Mouse (Mus musculus): ENCODE results near the gene Srm. TPM values are rescaled to one million over a fixed set of nuclear protein-coding genes. Genes with fewer than 3 reads are reported as not detected.
A peak's percentile ranks its signal among the peaks of the same experiment; 100 is the strongest.

Srm gene
- polyA plus RNA-seq, 1 experiment from 2014 or later: 180 TPM

DNA sequence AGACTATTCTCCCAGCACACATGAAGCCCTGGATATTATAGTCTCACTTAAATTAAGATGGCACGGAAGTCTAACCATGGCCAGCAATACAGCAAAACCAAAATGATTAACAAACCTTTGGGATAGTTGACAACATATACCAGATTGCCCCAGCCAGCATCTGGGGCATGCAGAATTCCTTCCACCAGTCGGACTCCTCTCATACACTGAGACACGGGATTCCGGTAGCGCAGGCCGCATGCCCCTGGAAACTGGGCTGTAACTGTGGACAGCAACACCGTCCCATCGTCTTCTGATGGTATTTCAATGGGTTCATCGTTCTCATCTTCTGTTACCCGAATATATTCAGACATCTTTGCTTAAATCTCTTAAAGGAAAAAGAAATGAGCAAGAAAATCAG, 33.7 kb downstream of the Srm start:
- no peak overlapping the region for H3K9ac ChIP-seq (replicated peaks)
- H3K4me3 ChIP-seq: peak overlapping the region; percentile 76; the same call in 1 of the 2 replicates
- no peaks in the 10 kb centered on the region for H3K27me3 ChIP-seq
- H3K9me3 ChIP-seq: no peaks in the 10 kb centered on the region
- H3K27ac ChIP-seq (replicated peaks): no peak overlapping the region
- ATAC-seq (replicated peaks): no peak
- H3K4me1 ChIP-seq: peaks cover 28% of the 10 kb centered on the region
- H3K4me2 ChIP-seq (replicated peaks): peak overlapping the region; percentile 82
- 87% methylated on average over 10 of the region's 10 CpGs for WGBS
- H3K36me3 ChIP-seq: peaks cover 48% of the 10 kb centered on the region

DNA sequence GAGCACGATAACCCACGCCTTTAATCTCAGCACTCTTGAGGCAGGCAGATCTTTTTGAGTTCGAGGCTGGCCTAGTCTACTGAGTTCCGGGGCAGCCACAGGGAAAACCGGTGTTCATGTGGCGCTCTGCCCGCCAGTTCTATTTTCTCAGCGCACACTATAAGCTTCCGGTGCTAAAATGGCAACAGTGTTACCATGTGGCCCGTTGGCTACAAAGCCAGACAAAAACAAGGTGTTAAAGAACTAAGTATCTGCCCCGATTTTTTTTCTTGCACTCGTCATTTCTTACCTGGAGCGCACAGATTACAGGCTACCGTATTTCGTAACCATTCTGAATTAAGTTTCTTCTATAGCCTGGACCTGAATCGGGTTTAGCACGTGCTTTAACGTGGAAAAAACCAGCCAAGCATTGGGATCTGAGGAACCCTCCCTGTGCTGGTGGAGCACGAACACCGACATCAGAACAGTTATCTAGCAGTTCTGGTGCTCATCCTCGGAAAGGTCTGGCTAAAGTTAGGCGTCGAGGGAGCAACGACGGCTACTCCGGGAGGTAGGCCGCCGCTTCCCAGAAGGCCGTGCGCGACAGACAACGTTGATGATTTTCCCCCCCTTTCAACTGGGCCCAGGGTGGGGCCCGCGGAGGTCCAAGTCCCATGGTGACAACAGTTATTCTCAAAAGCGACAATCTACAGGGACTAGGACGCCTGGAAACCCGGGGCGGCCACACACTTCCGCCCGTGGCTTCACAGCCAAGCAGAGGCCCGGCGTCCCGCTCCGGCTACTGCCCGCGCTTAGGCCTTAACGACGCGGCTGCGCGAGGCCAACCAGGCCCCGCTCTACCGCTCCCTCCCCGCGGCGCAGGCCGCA, 34.7 kb downstream of the Srm start:
- Histone ChIP-seq H3K4me1 (peaks cover 28% of the 10 kb centered on the region), H3K36me3 (peaks cover 40% of the 10 kb centered on the region), H3K9ac (replicated peaks) (peak overlapping the region; percentile 97), H3K9me3 (no peaks in the 10 kb centered on the region), H3K27ac (replicated peaks) (peak overlapping the region; percentile 93), H3K4me3 (peak overlapping the region; percentile 76), H3K4me2 (replicated peaks) (peak overlapping the region; percentile 82), H3K27me3 (no peaks in the 10 kb centered on the region)
- no peak; the same call in 1 of the 2 replicates for ATAC-seq (replicated peaks)
- WGBS: under 1% methylated on average over 57 of the region's 57 CpGs

DNA sequence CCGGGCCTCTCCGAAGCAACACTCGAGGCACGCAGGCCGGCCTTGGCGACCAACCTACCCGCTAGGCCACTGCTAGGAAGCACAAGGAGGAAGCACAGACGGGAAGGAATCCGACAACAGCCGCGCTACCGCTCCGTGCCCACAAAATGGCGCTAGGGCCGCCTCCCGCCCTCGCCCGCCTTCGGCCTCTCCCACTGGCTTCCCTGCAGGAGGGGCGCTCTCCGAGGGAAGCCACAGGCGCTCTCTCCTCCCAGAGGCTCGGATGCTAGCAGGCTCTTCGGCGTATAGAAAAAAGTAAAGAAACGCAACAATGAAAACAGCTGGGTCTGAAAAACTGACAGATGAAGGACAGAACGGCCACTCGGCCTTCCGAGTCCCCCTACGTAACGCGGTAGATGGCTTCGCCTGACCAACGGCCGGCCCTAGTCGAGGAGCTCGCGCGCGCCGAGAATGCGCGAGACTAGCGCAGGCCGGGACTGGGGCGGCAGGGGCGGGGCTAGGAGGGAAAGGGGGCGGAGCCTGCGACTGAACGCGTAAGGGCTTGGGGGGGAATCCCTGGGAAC, 35.4 kb downstream of the Srm start, which contains the start of gene Tardbp:
Tardbp (minus strand) TSS at position 397 of the 563 bp plus-strand sequence.
- WGBS: under 1% methylated on average over 51 of the region's 51 CpGs
- peak within 1 kb of the TSS; percentile 93 for H3K27ac ChIP-seq (replicated peaks)
- no peaks in the 10 kb centered on the region for H3K27me3 ChIP-seq
- H3K4me2 ChIP-seq (replicated peaks): peak within 1 kb of the TSS; percentile 82
- H3K4me3 ChIP-seq: peak within 1 kb of the TSS; percentile 76
- peaks cover 28% of the 10 kb centered on the region for H3K4me1 ChIP-seq
- H3K9me3 ChIP-seq: no peaks in the 10 kb centered on the region
- H3K9ac ChIP-seq (replicated peaks): peak within 1 kb of the TSS; percentile 97
- peaks cover 33% of the 10 kb centered on the region for H3K36me3 ChIP-seq
- ATAC-seq (replicated peaks): peak; percentile 97

DNA sequence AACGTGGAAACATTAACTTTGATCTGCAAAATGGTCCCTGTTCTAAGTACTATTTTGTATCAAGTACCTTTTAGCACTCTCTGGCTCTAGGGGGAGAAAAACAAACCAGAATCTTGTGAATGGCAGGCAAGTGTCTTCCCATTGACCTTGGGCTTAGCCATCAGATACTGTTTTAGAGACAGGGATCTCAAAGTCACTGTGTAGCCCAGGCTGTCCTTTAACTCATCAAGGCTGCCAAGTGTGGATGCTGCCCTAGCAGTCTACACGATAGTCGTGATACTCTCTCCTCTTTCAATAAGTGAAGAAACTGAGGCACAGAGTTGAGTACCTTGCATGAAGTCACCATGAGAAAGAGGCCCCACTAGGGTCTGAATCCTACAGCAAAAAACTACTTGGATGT, 35.9 kb downstream of the Srm start:
- 62% methylated on average over 3 of the region's 3 CpGs for WGBS
- peaks cover 28% of the 10 kb centered on the region for H3K4me1 ChIP-seq
- H3K4me3 ChIP-seq: peak overlapping the region; percentile 76
- 0 out of 2 replicates have a peak overlapping the region, but pooled peaks have one; percentile 10 for H3K9ac ChIP-seq (replicated peaks)
- peak; percentile 48 for ATAC-seq (replicated peaks)
- H3K27ac ChIP-seq (replicated peaks): no peak overlapping the region
- no peaks in the 10 kb centered on the region for H3K27me3 ChIP-seq
- H3K36me3 ChIP-seq: peaks cover 28% of the 10 kb centered on the region
- H3K9me3 ChIP-seq: no peaks in the 10 kb centered on the region
- H3K4me2 ChIP-seq (replicated peaks): peak overlapping the region; percentile 82

DNA sequence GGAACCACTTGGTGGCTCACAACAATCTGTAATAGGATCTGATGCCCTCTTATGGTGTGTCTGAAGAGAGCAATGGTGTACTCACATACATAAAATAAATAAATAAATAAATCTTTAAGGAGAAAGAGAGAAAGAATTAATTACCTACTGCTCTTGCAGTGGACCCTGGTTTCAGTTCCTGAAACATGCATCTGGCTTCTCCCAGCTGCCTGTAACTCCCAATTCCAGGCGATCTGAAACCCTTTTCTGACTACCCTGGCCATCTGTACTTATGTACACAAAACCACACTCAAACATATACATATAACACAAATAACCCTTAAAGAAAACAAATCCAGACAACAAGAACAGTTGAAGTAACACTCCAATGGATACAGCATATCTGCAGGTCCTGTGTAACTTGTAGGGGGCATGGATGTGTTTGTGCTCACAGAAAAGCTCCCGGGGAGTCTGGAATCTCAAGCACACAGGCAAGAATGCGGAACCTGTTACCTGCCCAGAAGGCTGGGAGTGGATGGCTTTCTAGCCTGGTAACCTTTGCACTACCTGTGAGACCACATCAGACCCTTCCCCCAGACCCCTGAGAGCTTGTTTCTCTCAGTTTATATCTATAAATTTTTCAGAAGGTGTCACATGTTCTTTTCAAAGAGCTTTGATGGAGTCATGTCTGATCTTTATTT, 40.9 kb downstream of the Srm start:
- no peak overlapping the region for H3K9ac ChIP-seq (replicated peaks)
- ATAC-seq (replicated peaks): no peak
- no peaks in the 10 kb centered on the region for H3K27me3 ChIP-seq
- H3K4me1 ChIP-seq: 0 out of 2 replicates have a peak, but pooled peaks cover 2% of the 10 kb centered on the region
- no peaks in the 10 kb centered on the region for H3K36me3 ChIP-seq
- 77% methylated on average over 3 of the region's 3 CpGs for WGBS
- no peaks in the 10 kb centered on the region for H3K9me3 ChIP-seq
- H3K4me2 ChIP-seq (replicated peaks): no peak overlapping the region
- no peak overlapping the region for H3K4me3 ChIP-seq
- no peak overlapping the region for H3K27ac ChIP-seq (replicated peaks)

DNA sequence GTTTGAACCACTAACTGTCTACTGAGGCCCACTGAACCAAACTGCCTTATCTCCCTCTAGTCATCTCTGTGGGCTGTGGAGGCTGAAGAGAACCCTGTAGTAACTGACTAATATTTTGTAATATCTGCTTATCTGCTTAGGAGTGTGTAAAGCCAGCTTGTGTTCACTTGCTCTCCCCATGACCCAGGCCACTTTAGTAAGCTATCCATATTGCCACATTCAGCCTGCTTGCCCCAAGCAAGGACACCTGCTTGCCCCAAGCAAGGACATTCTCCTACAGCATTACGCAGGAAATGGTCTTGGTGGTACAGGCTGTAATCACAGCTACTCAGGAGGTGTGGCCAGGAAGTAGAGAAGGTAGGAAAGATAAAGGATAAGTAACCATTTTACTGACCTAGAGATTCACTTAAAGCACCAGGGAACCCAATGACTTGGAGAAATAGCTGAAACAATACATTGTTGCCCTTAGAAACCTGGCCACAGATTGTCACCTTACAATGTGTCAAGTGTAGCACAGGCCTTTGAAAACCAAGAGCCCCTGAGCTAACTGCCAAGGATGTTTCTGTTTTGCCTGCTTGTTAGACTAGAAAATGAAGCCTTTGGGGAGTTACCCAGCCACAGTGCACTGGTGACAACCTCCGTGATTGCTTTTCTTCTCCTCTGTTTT, 42.2 kb downstream of the Srm start:
- Histone ChIP-seq H3K27me3 (no peaks in the 10 kb centered on the region), H3K9me3 (no peaks in the 10 kb centered on the region), H3K36me3 (no peaks in the 10 kb centered on the region), H3K4me1 (no peaks in the 10 kb centered on the region), H3K4me3 (no peak overlapping the region), H3K9ac (replicated peaks) (no peak overlapping the region), H3K4me2 (replicated peaks) (no peak overlapping the region), H3K27ac (replicated peaks) (no peak overlapping the region)
- ATAC-seq (replicated peaks): no peak
- 86% methylated on average over 2 of the region's 2 CpGs for WGBS

DNA sequence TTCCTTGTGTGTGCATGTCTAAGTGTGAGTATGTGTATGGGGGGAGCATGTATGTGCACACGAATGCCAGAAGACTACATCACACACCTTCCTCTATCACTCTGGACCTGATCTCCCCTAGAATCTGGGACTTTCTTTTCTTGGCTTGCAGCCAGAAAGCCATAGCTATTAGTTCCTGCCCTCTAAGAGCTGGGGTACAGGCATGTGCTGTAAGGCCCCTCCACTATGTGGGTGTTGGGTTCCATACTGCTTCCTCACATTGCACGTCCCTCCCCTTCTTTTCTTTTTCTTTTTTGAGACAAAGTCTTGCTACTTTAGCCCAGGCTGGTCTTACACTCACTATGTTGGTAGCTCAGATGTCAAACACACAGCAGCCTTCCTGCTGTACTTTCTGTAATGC, 44.0 kb downstream of the Srm start:
- Histone ChIP-seq H3K27ac (replicated peaks) (no peak overlapping the region), H3K9ac (replicated peaks) (no peak overlapping the region), H3K9me3 (no peaks in the 10 kb centered on the region), H3K36me3 (no peaks in the 10 kb centered on the region), H3K4me3 (no peak overlapping the region), H3K4me2 (replicated peaks) (no peak overlapping the region), H3K4me1 (no peaks in the 10 kb centered on the region), H3K27me3 (no peaks in the 10 kb centered on the region)
- WGBS: 75% methylated on average over 2 of the region's 2 CpGs
- ATAC-seq (replicated peaks): no peak

DNA sequence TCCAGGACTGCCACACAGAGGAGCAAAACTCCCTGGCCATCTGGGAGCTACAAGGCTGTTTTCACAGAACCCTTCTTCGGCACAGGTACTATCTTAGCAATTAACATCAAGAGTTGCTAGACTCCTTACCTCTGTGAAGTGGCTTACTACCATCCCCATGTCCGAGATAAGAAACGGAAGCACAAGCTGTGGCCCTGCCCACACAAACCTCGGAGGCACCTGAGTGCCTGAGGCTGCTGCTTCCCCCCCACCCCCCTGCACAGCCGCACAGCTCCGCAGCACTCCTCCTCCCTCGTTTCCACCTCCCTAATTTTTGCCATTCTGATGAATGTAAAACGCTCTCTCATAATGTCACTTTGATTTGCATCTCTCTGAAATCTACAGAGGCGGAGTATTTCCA, 47.0 kb downstream of the Srm start:
- Histone ChIP-seq H3K27me3 (no peaks in the 10 kb centered on the region), H3K36me3 (no peaks in the 10 kb centered on the region), H3K9me3 (no peaks in the 10 kb centered on the region), H3K27ac (replicated peaks) (no peak overlapping the region), H3K4me1 (no peaks in the 10 kb centered on the region), H3K4me3 (no peak overlapping the region), H3K4me2 (replicated peaks) (no peak overlapping the region), H3K9ac (replicated peaks) (no peak overlapping the region)
- ATAC-seq (replicated peaks): no peak
- 51% methylated on average over 9 of the region's 9 CpGs for WGBS

DNA sequence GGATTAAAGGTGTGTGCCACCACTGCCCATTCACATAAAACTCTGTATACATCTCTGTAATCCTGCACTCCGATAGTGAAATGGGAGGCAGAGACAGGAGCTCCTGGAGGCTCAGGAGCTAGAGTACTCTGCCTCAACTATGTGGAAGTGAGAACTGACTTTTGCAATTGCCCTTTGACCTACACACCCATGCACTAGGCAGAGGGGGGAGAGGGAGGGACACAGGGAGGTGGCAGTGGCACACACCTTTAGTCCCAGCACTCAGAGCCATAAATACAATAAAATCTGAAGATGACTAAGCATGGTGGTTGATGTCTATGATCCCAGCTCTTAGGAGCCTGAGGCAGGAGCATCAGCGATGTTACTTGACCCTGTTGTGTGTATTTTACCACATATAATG, 48.2 kb downstream of the Srm start:
- Histone ChIP-seq H3K27me3 (no peaks in the 10 kb centered on the region), H3K9me3 (no peaks in the 10 kb centered on the region)

DNA sequence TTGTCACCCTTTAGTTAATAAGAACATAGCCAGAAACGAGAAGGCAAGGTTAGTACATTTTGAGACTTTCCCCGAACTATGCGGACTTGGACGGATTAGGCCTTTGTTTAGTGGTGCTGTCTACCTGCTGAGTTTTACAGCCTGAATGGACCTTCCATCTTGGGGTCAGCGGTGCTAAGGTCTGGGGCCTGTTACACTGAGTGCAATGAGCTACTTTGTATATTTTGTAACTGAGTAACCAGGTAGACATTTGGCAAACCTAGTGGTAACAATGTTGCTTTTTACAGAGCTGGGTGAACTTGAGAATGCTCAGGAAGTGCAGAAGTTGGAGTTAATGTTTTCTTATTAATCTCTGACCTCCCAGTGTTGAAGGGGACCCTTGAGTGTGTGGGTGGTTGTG, 49.8 kb downstream of the Srm start:
- Histone ChIP-seq H3K27ac (replicated peaks) (no peak overlapping the region), H3K4me3 (no peak overlapping the region), H3K9me3 (no peaks in the 10 kb centered on the region), H3K4me1 (no peaks in the 10 kb centered on the region), H3K36me3 (no peaks in the 10 kb centered on the region), H3K9ac (replicated peaks) (no peak overlapping the region), H3K27me3 (no peaks in the 10 kb centered on the region), H3K4me2 (replicated peaks) (no peak overlapping the region)
- no peak for ATAC-seq (replicated peaks)
- 78% methylated on average over 5 of the region's 5 CpGs for WGBS

More for the DNA sequence above, 48.2 kb downstream of the Srm start:
- Histone ChIP-seq H3K4me3 (no peak overlapping the region), H3K4me2 (replicated peaks) (no peak overlapping the region), H3K9ac (replicated peaks) (no peak overlapping the region), H3K36me3 (no peaks in the 10 kb centered on the region), H3K27ac (replicated peaks) (no peak overlapping the region), H3K4me1 (no peaks in the 10 kb centered on the region)
- ATAC-seq (replicated peaks): no peak
- WGBS: 81% methylated on average over 2 of the region's 2 CpGs

DNA sequence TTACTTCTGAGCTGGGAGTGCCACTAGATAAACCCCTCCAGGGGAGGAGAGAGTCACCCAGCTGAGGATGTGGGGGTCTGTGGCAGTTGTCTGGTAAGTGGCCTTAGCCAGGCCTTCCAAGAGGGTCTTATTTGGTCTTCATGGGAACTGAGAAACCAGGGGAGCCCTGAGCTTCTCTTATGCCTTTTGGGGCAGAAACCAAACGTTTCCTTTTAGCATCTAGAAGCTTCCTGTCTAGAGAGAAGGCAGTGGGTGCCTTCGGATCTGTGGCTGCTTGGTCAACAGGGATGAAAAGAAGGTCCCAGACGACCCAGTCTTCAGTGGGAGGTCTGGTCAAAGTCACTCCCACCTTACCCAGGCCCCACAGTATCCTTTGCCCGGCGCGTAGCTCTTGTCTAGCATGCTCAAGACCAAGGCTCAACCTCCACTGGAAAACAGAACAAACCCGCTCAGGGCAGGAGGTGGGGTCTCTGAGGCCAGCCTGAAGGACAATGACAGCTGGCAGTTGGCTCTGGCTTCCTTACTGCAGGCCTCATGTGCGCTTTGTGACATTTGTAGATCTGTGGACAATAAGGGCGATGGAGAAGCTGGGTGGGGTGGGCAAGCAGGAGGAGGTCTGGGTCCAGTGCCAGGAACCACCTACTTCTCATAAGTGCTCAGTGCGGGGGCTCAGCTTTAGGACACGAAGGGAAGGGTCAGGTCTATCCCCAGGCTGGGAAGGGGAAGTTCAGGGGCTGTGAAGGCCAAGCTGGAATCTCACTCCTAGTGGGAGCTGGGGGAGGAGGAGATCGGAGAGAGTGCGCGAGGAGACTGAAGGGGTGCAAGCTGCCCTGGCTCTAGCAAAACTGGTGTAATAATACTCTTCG, 52.2 kb downstream of the Srm start, which contains the start of gene Gm572:
Gm572 (plus strand) TSS at position 27 of the 866 bp plus-strand sequence.
- no peak for ATAC-seq (replicated peaks)
- no peak within 1 kb of the TSS for H3K27ac ChIP-seq (replicated peaks)
- no peaks in the 10 kb centered on the region for H3K27me3 ChIP-seq
- H3K4me3 ChIP-seq: no peak within 1 kb of the TSS
- peak within 1 kb of the TSS; percentile 26 for H3K4me2 ChIP-seq (replicated peaks)
- no peaks in the 10 kb centered on the region for H3K9me3 ChIP-seq
- WGBS: 69% methylated on average over 15 of the region's 15 CpGs
- H3K9ac ChIP-seq (replicated peaks): no peak within 1 kb of the TSS
- H3K36me3 ChIP-seq: no peaks in the 10 kb centered on the region
- no peaks in the 10 kb centered on the region for H3K4me1 ChIP-seq

All from forebrain, embryonic 15.5 days (tissue).